Mouse (Mus musculus): ENCODE data around the gene Cgnl1.

The Cgnl1 gene

GRCm38 (mm10) chr9:71770991-71771767 lies at the start of gene Cgnl1:
Cgnl1 (minus strand) TSS chr9:71771602.
- DNase-seq (ENCODE audit: low read depth, low spot score): no peak

- DNase-seq (ENCODE audit: low read depth, low spot score): no peak
These were observed 47.1 kb upstream of the Cgnl1 start for GRCm38 (mm10) chr9:71818453-71818852.

DNA sequence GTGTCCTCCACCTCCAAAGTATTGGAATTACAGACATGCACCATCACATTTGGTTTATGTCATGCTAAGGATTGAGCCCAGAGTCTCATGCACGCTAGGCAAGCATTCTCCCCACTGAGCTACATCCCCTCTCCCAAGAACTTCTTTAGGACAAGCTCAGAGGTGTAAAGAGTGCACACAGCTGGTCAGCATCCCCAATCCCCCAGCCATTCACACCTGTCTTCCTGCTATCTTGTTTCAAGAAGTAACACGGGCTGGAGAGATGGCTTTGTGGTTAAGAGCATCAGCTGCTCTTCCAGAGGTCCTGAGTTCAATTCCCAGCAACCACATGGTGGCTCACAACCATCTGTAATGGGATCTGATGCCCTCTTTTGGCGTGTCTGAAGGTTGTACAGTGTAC lies 44.7 kb upstream of the Cgnl1 start:
- no peak for DNase-seq (ENCODE audit: low read depth, low spot score)

GRCm38 (mm10) chr9:71813565-71813964 lies 42.2 kb upstream of the Cgnl1 start:
- DNase-seq (ENCODE audit: low read depth, low spot score): no peak

DNA sequence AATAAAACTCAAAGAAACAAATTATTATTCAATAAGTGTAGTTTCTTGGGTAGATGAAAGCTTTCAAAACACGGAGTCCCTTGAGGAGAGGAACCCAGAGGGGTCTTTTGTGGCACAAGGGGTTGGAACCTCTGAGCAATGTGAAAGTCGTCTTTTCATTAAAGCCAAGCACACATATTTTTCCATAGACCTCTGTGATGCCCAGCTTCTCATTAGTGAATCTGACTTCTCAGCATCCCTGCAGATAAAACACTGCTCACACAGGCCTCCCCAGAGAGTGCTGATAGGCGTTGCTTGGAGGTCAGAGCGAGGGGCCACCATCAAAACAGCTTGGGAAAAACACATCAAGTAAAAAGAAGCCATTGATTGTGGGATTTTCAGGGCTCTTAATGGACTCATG lies 41.5 kb upstream of the Cgnl1 start:
- DNase-seq (ENCODE audit: low read depth, low spot score): no peak

DNA sequence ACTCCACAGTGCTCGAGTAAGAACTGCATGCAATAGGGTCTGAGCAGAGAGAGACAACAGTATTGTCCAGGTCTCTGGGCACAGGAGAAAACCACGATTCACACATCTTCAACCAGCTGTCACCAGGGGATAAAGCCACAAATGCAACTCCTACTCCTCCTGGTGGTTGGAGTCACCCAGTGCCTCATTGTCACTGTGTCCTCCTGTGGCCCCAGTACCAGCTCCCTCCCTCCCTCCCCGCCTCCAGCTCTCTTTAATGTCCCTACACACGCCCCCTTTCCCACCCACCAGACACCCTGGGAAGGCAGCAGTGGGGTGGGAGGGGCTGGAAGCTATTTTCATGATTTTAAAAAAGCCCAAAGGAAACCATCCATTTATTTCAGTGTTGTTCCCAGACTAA lies 41.0 kb upstream of the Cgnl1 start:
- DNase-seq (ENCODE audit: low read depth, low spot score): peak; percentile 25

GRCm38 (mm10) chr9:71811404-71811803 lies 40.0 kb upstream of the Cgnl1 start:
- DNase-seq (ENCODE audit: low read depth, low spot score): no peak

- no peak for DNase-seq (ENCODE audit: low read depth, low spot score)
These were observed 39.3 kb upstream of the Cgnl1 start for GRCm38 (mm10) chr9:71810723-71811122.

- DNase-seq (ENCODE audit: low read depth, low spot score): peak; percentile 74
These were observed 37.3 kb upstream of the Cgnl1 start for GRCm38 (mm10) chr9:71808640-71809254.

DNA sequence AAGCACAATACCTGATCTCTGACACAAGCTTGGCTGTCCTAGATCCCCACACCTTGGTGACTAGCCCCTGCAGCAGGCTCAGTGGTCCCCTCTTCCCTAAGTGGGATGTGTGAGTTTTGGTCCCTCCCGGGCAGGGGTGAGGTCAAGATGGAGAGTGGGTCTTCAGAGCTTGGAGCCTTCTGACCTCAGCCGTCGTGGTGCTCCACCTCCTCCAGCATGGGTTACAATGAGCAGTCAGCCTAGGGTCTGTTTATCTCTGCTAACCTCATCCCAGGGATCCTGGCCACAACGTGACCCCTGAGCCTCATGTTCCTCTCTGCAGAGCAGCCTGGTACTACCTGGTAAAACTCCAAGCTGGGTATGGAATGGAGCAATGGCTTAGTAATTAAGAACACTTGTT lies 36.4 kb upstream of the Cgnl1 start:
- no peak for DNase-seq (ENCODE audit: low read depth, low spot score)

DNA sequence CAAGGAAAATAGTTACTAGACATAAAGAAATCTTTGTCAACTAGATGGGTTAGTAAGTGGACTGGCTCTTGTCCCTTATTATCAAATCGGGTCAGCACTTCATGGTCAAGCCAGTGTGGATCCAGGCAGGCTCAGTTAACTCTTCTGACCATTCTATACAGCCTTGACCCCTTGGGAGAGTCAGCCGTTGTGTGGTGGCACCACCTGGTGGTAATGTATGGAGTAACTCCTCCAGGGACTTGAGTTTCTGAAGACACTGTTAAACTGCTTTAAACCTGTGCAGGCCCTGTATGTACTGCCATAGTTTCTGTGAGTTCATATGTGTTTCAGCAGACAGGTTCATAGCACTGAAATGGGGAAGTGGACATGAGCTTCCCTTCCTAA lies 35.0 kb upstream of the Cgnl1 start:
- DNase-seq (ENCODE audit: low read depth, low spot score): peak; percentile 71

DNA sequence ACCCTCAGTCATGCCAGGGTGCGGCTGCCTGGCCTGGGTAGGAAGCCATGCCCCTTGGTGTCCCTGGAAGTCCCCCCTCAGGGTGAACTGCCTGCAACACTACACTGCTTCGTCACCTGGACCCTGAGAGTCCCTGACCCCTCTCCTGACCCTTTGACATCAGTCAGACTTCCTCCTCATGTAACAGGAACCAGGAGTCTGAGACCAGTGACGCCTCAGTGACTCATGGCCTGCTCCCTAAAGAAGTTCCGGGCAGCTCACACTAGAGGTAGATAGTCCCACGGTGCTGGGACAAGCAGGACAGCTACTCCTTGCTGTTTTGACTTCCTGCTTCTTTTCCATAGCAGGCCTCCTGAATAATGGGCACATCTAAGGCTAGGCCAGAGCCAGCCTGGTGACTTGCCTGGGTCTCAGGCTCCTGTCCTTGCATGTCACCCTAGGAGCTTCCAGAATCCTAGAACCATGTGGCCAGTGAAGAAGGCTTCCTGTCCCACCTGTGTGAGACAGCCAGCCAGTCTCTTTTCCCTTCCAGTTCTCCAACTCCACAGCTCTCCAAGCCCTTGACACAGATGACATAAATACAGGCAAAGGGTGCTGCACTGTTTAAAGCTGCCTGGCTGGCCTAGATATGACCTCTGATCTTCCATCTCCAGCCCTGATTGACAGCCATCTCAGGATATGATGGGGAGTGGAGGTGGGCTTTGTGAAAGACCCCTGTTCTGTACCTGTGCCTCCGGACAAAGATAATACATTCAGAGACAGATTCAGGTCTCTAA lies 34.4 kb upstream of the Cgnl1 start:
- no peak for DNase-seq (ENCODE audit: low read depth, low spot score)

DNA sequence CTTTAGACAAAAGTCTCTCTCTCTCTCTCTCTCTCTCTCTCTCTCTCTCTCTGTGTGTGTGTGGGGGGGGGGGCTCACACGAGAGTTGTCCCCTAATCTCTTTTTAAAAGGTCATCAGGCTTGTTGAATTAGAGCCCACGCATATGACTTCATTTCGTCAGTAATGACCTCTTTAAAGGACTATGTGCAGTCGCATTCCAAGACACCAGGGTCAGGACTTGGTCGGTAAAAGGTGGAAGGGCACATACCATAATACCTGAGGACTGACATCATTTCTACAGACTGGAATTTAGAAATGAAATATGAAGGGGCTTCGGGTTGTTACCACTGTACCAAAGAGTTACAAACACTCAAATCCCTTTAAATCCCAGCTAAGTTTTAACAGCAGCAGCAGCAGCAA lies 32.7 kb upstream of the Cgnl1 start:
- no peak for DNase-seq (ENCODE audit: low read depth, low spot score)

DNA sequence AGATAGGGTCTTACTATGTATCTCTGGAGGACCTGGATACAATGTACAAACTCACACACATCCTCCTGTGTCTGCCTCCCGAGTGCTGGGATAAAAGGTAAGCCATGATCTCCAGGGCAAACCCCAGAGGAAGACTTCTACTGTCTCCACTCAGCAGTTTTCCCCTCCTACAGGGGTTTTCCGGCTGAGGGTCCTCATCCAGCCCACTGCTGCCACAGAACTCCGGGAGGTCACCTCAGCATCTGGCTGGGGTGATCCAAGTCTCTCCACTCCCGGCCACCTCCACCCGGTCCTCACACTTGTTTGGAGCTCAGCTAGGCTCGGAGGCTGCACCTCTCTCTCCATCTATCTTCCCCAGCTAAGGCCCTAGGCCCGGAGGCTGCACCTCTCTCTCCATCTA lies 31.9 kb upstream of the Cgnl1 start:
- DNase-seq (ENCODE audit: low read depth, low spot score): no peak

GRCm38 (mm10) chr9:71799598-71799997 lies 28.2 kb upstream of the Cgnl1 start:
- DNase-seq (ENCODE audit: low read depth, low spot score): no peak

DNA sequence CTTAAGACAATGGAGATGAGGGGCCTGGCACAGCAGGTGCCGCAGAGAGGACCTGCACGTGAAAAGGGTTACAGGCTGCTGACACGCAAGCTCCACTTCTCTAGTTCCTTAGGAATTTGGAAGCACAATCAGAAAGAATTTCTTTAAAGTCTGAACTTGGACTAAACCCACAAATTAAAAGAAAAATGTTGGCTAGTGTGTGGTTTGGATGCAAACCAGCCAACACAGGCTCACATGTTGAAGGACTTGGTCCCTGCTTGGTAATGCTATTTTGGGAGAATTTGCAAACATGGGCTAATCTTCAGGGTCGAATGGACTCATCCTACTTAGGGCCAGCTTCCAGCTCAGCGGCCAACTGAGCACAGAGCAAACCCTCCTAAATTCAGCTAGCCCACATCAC lies 26.8 kb upstream of the Cgnl1 start:
- DNase-seq (ENCODE audit: low read depth, low spot score): no peak

DNA sequence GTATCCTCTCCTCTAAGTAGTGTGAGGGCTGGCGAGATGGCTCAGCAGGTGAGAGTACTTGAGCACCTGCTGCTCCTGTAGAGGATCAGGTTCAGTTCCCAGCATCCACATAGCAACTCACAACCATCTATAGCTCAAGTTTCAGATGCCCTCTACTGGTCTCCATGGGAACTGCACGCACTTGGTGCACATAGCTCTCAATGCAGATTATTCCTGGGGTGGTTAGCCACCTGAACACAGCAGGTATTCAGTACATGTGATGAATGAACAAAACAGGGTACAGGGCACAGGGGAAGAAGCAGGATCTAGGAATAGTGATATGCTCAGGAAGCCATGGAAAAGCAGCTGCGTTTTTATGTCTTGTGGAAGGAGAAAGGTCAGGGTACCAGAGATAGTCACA lies 6.0 kb upstream of the Cgnl1 start:
- DNase-seq (ENCODE audit: low read depth, low spot score): peak; percentile 63

DNA sequence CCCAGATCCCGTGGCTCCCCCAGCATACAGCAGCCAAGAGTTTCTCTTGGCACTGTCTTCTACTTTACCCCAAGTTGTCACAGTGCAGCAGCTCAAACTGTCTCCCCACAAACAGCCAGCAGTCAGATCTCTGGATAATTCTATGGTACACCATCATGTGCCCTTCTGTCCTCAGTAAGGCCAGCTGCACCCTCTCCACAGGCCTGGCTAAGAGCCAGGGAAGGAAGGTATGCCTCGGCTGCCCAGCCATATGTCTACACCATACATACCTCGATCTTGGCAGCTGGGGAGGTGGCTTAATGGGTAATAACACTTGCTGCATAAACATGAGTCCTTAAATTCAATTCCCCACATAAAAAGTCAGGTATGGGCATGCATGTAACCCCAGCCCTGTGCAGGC lies 4.9 kb upstream of the Cgnl1 start:
- DNase-seq (ENCODE audit: low read depth, low spot score): no peak

DNA sequence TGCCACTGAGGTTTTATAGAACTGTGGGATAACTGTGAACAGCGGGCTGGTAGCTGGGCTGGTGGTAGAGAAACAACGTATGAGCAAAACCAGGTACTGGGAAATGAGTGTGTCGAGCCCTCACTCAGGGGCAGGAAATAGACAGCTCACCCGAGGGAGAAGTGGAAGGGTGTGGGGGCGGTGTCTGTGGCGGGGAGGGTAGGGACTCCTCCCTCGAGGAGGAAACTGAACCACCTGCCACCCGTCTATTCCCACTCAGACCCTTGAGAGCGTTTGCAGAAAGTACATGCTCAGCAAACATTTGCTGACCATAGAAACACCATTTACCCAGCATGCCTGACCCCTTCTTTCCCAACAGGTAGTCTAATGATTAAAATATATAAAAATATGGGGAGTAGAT lies 2.2 kb upstream of the Cgnl1 start:
- DNase-seq (ENCODE audit: low read depth, low spot score): no peak

GRCm38 (mm10) chr9:71772338-71772737 lies 936 bp upstream of the Cgnl1 start:
- peak; percentile 81 for DNase-seq (ENCODE audit: low read depth, low spot score)

GRCm38 (mm10) chr9:71770484-71770883 lies 918 bp downstream of the Cgnl1 start:
- DNase-seq (ENCODE audit: low read depth, low spot score): peak; percentile 42

GRCm38 (mm10) chr9:71769701-71770100 lies 1.7 kb downstream of the Cgnl1 start:
- no peak for DNase-seq (ENCODE audit: low read depth, low spot score)

DNA sequence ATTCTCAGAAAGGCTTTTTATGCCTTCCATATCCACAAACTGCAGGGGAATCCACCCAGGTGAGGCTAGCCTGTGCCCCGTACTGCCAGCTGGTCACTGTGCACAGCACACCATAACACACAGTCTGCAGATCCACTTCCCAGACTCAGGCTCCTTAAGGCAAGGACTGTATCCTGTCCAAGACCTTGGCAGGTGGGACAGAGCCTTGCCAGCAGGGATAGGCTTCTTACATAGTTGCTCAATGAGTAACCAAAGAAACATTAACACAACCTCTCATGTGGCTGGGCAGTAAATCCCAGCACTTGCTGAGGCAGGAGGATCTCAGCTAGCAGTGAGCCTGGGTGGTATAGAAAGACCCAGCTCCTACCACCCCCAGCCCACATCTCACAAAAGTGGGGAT lies 3.3 kb downstream of the Cgnl1 start:
- DNase-seq (ENCODE audit: low read depth, low spot score): no peak

All from ES-CJ7 (cell line).